Mouse (Mus musculus) small intestine, adult 2 months (tissue): ENCODE results near the gene Phlda2. TPM values are rescaled to one million over a fixed set of nuclear protein-coding genes. Genes with fewer than 3 reads are reported as not detected.

Experiments used
- H3K27ac ChIP-seq: fragments of 200-500 bp; 2 replicates; pipeline ENCODE4 v1.5.1; 2012; ENCODE audit warnings: low read depth, low read length, control low read depth, inconsistent platforms; ENCODE audit not compliant: insufficient read depth
- H3K27me3 ChIP-seq: fragments of 200-500 bp; 2 replicates; pipeline ENCODE4 v1.6.1; 2012; ENCODE audit warnings: mild to moderate bottlenecking, moderate library complexity, low read length, inconsistent platforms; ENCODE audit not compliant: control insufficient read depth, insufficient read depth
- H3K36me3 ChIP-seq: fragments of 200-500 bp; 2 replicates; pipeline ENCODE4 v1.6.1; 2012; ENCODE audit warnings: mild to moderate bottlenecking, low read length, control low read depth, inconsistent platforms; ENCODE audit not compliant: control insufficient read depth, insufficient read depth
- H3K4me1 ChIP-seq: fragments of 200-500 bp; 2 replicates; pipeline ENCODE4 v1.6.1; 2012; ENCODE audit warnings: low read length, inconsistent platforms, mixed read lengths; ENCODE audit not compliant: control insufficient read depth, insufficient read depth, insufficient read length
- H3K4me3 ChIP-seq: fragments of 200-500 bp; 2 replicates; pipeline ENCODE4 v1.5.1; 2012; ENCODE audit warnings: low read depth, mild to moderate bottlenecking, control low read depth, inconsistent platforms, low read length, moderate library complexity
- CTCF ChIP-seq: fragments of 200-500 bp; IDR thresholded peaks from 2 replicates; pipeline ENCODE4 v1.5.1; 2012; ENCODE audit warnings: low read depth, mild to moderate bottlenecking, control low read depth, inconsistent platforms, low read length, moderate library complexity, mixed read lengths; ENCODE audit not compliant: insufficient replicate concordance, insufficient read length; ENCODE audit errors: extremely low read depth
- POLR2A ChIP-seq: fragments of 200-500 bp; IDR thresholded peaks from 2 replicates; pipeline ENCODE4 v1.6.1; 2012; ENCODE audit warnings: low read depth, mild to moderate bottlenecking, control low read depth, inconsistent platforms, low read length, moderate library complexity
- WGBS: fragments of 180-500 bp; shearing (Covaris S2); methylation state at CpG from one replicate; pipeline ENCODE4 v1.1.7; 2018; 5-methylcytosine and 5-hydroxymethylcytosine counted together
- polyA plus RNA-seq: library from polyadenylated mRNA; depleted of rRNA; stranded (reverse); fragments of >200 nt; gene quantifications from 2 replicates; pipeline ENCODE4 v1.2.3, GENCODE M21; 2012

Phlda2 gene
- polyA plus RNA-seq, 1 experiment = 2.5 TPM

DNA sequence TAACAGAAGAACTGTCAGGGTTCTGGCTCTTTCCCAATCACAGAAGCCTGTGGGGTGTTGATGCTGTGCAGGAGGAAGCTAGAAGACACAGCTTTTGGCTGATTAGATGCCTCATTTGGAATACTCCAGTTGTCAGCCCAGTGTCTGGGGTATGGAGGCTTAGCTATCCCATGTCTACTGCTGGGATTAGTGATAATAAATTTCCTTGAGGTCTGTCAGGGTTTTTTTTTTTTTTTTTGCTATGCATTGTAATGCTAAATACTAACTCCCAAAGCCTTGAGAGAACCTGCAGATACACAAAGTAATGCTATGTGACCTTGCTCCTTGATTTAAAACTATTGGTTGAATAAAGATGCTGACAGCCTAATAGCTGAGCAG is 8.4 kb upstream of the Phlda2 start:
- H3K27me3 ChIP-seq = no peaks in the 10 kb centered on the region
- H3K36me3 ChIP-seq = peaks cover 27% of the 10 kb centered on the region
- no peak overlapping the region for H3K4me3 ChIP-seq
- H3K27ac ChIP-seq = no peak overlapping the region
- TF ChIP-seq POLR2A (no peak), CTCF (no peak)
- no peaks in the 10 kb centered on the region for H3K4me1 ChIP-seq

DNA sequence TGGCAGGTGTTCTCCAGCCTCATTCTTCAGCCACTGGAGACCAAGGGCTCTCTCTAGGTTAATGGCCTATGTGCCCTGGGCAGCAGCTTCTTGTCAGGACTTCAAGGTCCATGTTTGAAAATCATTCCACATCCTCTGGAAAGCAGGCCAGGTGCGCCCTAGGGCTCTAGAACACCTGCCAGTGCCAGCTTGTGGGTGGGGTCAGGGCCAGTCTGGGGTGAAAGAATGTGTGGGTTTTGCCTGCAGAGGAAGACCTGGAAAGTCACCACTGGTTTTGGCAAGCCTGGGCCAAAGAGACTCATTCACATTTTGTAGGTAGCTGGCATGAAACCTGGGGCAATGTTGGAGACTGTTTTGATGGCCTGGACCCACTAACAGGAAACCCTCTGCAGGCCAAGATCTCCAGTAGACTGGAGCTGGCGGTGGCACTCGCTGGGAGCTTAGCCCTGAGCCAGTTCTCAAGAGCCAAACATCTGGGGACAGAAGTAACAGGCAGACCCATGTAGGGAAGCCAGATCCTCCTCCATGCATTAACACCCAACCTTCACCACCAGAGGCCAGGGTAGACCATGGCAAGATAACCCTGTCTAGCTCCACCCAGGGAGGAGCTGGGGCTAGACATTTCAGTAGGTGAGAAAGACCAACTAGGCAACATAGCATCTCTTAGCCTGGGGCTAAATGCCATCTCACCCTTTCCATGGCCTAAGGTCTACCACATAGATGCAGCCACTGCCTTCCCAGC is 7.8 kb upstream of the Phlda2 start:
- WGBS = 51% methylated on average over 3 of the region's 3 CpGs
- TF ChIP-seq CTCF (no peak), POLR2A (no peak)

DNA sequence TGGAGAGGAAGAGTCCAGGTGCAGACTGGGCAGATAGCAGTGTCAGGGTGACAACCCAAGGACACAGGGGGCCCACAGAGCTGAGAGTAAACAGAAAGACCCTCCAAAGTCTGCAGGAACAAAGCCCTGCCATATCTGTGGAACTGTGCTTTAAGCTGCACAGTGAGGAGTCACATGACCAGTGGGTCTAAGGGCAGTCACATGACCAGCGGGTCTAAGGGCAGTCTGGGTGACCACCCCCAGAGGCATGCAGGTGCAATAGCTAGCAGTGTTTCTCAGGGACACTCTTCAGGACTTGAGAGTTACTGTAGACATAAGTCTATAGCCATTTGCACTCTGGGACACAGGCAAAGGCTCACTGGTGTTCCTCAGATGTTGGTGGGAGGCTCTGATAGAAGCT is 6.6 kb upstream of the Phlda2 start:
- Histone ChIP-seq H3K27ac (no peak overlapping the region), H3K36me3 (peaks cover 10% of the 10 kb centered on the region), H3K4me3 (no peak overlapping the region), H3K4me1 (no peaks in the 10 kb centered on the region), H3K27me3 (no peaks in the 10 kb centered on the region)
- TF ChIP-seq POLR2A (no peak), CTCF (no peak)
- WGBS = 82% methylated on average over 1 of the region's 1 CpGs

More for the DNA sequence above, 7.8 kb upstream of the Phlda2 start:
- Histone ChIP-seq H3K4me1 (no peaks in the 10 kb centered on the region), H3K27ac (no peak overlapping the region), H3K4me3 (no peak overlapping the region), H3K27me3 (no peaks in the 10 kb centered on the region), H3K36me3 (peaks cover 22% of the 10 kb centered on the region)

- no peaks in the 10 kb centered on the region for H3K36me3 ChIP-seq
- WGBS = 30% methylated on average over 7 of the region's 7 CpGs
- H3K27ac ChIP-seq = no peak overlapping the region
- peaks cover 3% of the 10 kb centered on the region; the same call in 1 of the 2 replicates for H3K27me3 ChIP-seq
- TF ChIP-seq CTCF = no peak
- TF ChIP-seq POLR2A = no peak
- peaks cover 5% of the 10 kb centered on the region for H3K4me1 ChIP-seq
- no peak overlapping the region for H3K4me3 ChIP-seq
Observed at GRCm38 (mm10) chr7:143506675-143507074, 3.7 kb upstream of the Phlda2 start.

DNA sequence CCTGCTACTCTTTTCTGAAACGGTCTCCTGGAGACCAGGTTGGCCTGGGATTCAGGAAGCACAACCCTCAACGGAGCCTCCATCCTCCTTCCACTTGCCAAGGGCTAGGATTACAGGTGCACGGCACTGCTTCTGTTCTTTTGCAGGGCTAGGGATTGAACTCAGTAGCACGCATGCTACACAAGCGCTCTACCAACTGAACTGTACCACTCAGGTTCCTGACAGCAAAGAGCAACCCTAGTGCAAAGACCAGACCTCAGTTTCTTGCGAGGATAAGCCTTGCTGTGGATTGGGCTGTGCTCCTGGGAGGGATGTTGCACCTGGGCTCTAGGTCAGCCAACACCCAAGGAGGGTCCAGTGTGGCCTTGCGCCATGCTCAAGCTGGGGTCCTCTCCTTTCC is 3.3 kb upstream of the Phlda2 start:
- TF ChIP-seq POLR2A (no peak), CTCF (no peak)
- Histone ChIP-seq H3K27me3 (peaks cover 6% of the 10 kb centered on the region; the same call in 1 of the 2 replicates), H3K4me3 (no peak overlapping the region), H3K36me3 (no peaks in the 10 kb centered on the region), H3K4me1 (peaks cover 7% of the 10 kb centered on the region), H3K27ac (no peak overlapping the region)
- 64% methylated on average over 7 of the region's 7 CpGs for WGBS

DNA sequence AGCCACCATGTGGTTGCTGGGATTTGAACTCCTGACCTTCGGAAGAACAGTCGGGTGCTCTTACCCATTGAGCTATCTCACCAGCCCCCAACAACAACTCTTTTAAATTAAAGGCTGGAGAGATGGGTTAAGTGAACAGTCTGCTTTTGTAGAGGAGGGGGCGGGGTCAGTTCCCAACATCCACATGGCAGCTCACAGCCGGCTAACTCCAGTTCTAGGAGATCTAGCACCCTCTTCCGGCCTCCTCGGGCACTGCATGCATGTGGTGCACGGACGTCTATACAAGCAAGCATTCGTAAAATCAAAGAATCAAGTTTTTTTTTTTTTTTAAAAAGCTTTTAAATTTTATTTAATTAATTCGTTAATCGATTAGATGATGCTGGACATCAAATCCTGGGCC is 2.9 kb upstream of the Phlda2 start:
- peaks cover 9% of the 10 kb centered on the region for H3K4me1 ChIP-seq
- H3K27me3 ChIP-seq = peaks cover 6% of the 10 kb centered on the region; the same call in 1 of the 2 replicates
- H3K4me3 ChIP-seq = no peak overlapping the region
- no peaks in the 10 kb centered on the region for H3K36me3 ChIP-seq
- TF ChIP-seq POLR2A (no peak), CTCF (peak; percentile 74; the same call in 1 of the 2 replicates)
- H3K27ac ChIP-seq = no peak overlapping the region
- 23% methylated on average over 11 of the region's 11 CpGs for WGBS

- Histone ChIP-seq H3K4me1 (peaks cover 13% of the 10 kb centered on the region), H3K36me3 (no peaks in the 10 kb centered on the region), H3K4me3 (no peak overlapping the region), H3K27ac (no peak overlapping the region), H3K27me3 (peaks cover 6% of the 10 kb centered on the region; the same call in 1 of the 2 replicates)
- TF ChIP-seq POLR2A (no peak), CTCF (no peak)
- 88% methylated on average over 2 of the region's 2 CpGs for WGBS
Observed at GRCm38 (mm10) chr7:143505411-143505810, 2.5 kb upstream of the Phlda2 start.
